Mouse (Mus musculus): ENCODE results near the gene Rab11fip5. TPM values are rescaled to one million over a fixed set of nuclear protein-coding genes. Genes with fewer than 3 reads are reported as not detected.

Rab11fip5 gene
- polyA plus RNA-seq, 1 experiment from 2014 or later = 4.5 TPM

DNA sequence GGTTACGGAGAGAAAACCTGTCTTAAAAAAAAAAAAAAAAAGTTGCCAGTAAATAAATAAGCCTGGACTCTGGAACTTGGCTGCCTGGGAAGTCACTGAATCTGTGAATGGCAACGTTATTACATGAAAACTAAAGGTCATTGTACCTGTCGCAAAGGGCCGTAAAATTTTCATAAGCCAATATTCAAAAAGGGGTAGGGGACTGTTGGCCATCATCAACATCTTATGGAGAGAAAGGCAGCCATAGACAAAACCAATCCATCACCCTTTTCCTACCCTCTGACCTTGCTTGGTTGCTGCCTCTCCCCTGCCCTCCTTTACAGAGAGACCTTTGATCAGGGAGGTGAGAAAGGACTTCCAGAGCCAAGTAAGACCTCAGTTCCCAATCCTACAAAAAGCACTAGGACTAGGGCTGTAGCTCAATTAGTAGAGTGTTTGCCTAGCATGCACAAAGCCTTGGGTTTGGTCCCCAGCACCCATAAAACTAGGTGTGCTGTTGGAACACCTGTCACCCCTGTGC lies 44.7 kb downstream of the Rab11fip5 start:
- 0 out of 2 replicates have a peak, but pooled peaks cover 5% of the 10 kb centered on the region for H3K4me1 ChIP-seq (replicated peaks; ENCODE audit: control insufficient read depth, insufficient read depth, low read length)
- no peak overlapping the region for H3K4me2 ChIP-seq (ENCODE audit: low read depth, low read length, severe bottlenecking)
- no peak overlapping the region for H3K27ac ChIP-seq (ENCODE audit: low read depth, low read length)
- H3K9ac ChIP-seq (ENCODE audit: low read length) = no peak overlapping the region
- no peaks in the 10 kb centered on the region for H3K9me3 ChIP-seq (ENCODE audit: control insufficient read depth, low read length)
- 92% methylated on average over 4 of the region's 4 CpGs for WGBS
- H3K36me3 ChIP-seq (ENCODE audit: control insufficient read depth, insufficient read depth, low read length) = no peaks in the 10 kb centered on the region
- no peak overlapping the region for H3K4me3 ChIP-seq (ENCODE audit: low read depth, low read length)
- DNase-seq (ENCODE audit: low spot score) (no peak), ATAC-seq (replicated peaks; ENCODE audit: low FRiP score) (no peak)
- no peaks in the 10 kb centered on the region for H3K27me3 ChIP-seq (ENCODE audit: control insufficient read depth, insufficient read depth, low read length)

DNA sequence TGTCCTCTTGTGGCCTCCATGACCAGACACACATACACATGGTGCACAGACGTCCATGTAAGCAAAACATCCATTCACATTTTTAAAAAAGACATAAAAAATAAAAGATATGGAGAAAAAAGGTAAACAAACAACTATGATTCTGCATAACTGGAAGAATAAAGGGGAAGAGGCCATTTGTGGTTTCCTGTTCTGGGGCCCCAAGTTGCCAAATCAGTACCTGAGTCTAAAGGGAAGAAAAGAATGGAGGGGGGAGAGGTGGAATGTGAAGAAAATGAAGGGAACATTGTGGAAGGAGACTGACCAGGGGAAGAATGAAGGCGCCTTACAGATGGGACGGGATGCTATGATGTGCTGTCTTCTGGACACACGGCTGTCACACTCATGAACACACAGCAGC lies 47.9 kb downstream of the Rab11fip5 start:
- DNase-seq (ENCODE audit: low spot score) (no peak), ATAC-seq (replicated peaks; ENCODE audit: low FRiP score) (no peak)
- H3K4me3 ChIP-seq (ENCODE audit: low read depth, low read length) = no peak overlapping the region
- 0 out of 2 replicates have a peak, but pooled peaks cover 2% of the 10 kb centered on the region for H3K4me1 ChIP-seq (replicated peaks; ENCODE audit: control insufficient read depth, insufficient read depth, low read length)
- H3K4me2 ChIP-seq (ENCODE audit: low read depth, low read length, severe bottlenecking) = no peak overlapping the region
- no peak overlapping the region for H3K27ac ChIP-seq (ENCODE audit: low read depth, low read length)
- H3K9me3 ChIP-seq (ENCODE audit: control insufficient read depth, low read length) = no peaks in the 10 kb centered on the region
- no peak overlapping the region for H3K9ac ChIP-seq (ENCODE audit: low read length)
- no peaks in the 10 kb centered on the region for H3K36me3 ChIP-seq (ENCODE audit: control insufficient read depth, insufficient read depth, low read length)
- 92% methylated on average over 4 of the region's 4 CpGs for WGBS
- no peaks in the 10 kb centered on the region for H3K27me3 ChIP-seq (ENCODE audit: control insufficient read depth, insufficient read depth, low read length)

DNA sequence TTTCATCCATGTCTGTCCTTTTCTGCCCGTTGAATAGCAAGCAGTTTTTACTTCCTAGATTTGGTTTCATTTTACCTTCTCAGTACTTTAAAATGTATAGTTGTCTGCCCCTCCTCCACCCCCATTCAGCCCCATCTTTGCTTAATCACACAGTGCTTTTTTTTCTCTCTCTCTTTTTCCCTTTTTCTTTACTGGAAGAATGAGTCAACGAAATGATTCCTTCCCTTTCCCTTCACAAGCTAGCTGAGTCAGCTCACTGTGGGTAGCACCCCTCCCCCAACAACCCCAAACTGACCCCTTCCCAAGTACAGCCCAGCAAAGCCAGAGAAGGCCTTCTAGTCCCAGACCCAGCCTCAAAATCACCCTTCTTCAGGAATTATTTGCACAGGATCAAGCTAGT lies 49.3 kb downstream of the Rab11fip5 start:
- Histone ChIP-seq H3K9ac (ENCODE audit: low read length) (no peak overlapping the region), H3K4me1 (replicated peaks; ENCODE audit: control insufficient read depth, insufficient read depth, low read length) (peaks cover 7% of the 10 kb centered on the region; the same call in 1 of the 2 replicates), H3K4me2 (ENCODE audit: low read depth, low read length, severe bottlenecking) (no peak overlapping the region), H3K27me3 (ENCODE audit: control insufficient read depth, insufficient read depth, low read length) (no peaks in the 10 kb centered on the region), H3K9me3 (ENCODE audit: control insufficient read depth, low read length) (no peaks in the 10 kb centered on the region), H3K36me3 (ENCODE audit: control insufficient read depth, insufficient read depth, low read length) (no peaks in the 10 kb centered on the region), H3K4me3 (ENCODE audit: low read depth, low read length) (no peak overlapping the region), H3K27ac (ENCODE audit: low read depth, low read length) (no peak overlapping the region)
- no peak for ATAC-seq (replicated peaks; ENCODE audit: low FRiP score)
- 39% methylated on average over 2 of the region's 2 CpGs for WGBS
- no peak for DNase-seq (ENCODE audit: low spot score)

DNA sequence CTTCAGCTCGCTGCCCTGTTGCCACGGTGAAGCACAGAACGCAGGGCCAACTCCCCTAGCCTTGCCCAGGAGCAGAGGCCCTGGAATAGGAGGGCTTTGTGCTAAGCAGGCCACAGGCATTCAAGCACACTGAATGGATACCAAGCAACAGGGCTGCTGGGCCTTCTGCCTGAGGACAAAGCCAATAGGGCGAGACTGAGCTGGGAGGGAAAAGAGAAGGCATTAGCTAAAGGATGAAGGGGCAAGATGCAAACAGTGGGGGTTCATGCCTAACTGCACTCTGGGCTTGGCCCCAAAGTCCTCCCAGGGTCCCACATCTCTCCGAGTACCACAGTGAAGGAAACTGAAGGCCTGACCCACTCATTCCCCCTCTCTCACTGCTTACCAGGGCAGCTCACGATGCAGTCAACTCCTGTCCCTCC lies 54.0 kb downstream of the Rab11fip5 start:
- peaks cover 8% of the 10 kb centered on the region; the same call in 1 of the 2 replicates for H3K4me1 ChIP-seq (replicated peaks; ENCODE audit: control insufficient read depth, insufficient read depth, low read length)
- H3K9me3 ChIP-seq (ENCODE audit: control insufficient read depth, low read length) = no peaks in the 10 kb centered on the region
- no peaks in the 10 kb centered on the region; the same call in 1 of the 2 replicates for H3K36me3 ChIP-seq (ENCODE audit: control insufficient read depth, insufficient read depth, low read length)
- peak; percentile 73 for DNase-seq (ENCODE audit: low spot score)
- H3K9ac ChIP-seq (ENCODE audit: low read length) = peak overlapping the region; percentile 47
- H3K27me3 ChIP-seq (ENCODE audit: control insufficient read depth, insufficient read depth, low read length) = no peaks in the 10 kb centered on the region
- H3K27ac ChIP-seq (ENCODE audit: low read depth, low read length) = peak overlapping the region; percentile 81
- peak; percentile 89 for ATAC-seq (replicated peaks; ENCODE audit: low FRiP score)
- 22% methylated on average over 6 of the region's 6 CpGs for WGBS
- H3K4me3 ChIP-seq (ENCODE audit: low read depth, low read length) = no peak overlapping the region
- H3K4me2 ChIP-seq (ENCODE audit: low read depth, low read length, severe bottlenecking) = no peak overlapping the region

DNA sequence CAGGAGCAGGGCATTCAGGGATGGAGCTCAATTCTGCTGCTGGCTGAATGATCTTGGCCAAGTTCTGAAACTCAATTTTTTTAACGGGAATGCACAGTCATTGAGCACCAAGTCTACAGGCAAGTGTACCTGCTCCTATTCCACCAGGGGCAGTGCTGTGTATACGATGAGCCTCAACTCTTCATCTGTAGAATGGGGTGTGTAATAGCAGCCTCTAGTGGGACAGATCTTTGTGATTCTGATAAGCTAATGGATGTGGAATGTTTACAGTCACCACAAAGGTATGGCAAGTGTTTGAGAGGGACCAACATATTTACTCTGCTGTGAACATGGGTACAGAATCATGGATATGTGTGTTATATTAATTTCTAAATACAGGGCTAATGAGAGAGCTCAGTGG lies 58.2 kb downstream of the Rab11fip5 start:
- H3K9ac ChIP-seq (ENCODE audit: low read length) = no peak overlapping the region
- H3K27me3 ChIP-seq (ENCODE audit: control insufficient read depth, insufficient read depth, low read length) = no peaks in the 10 kb centered on the region
- WGBS = 85% methylated on average over 2 of the region's 2 CpGs
- DNase-seq (ENCODE audit: low spot score) (no peak), ATAC-seq (replicated peaks; ENCODE audit: low FRiP score) (no peak)
- H3K4me3 ChIP-seq (ENCODE audit: low read depth, low read length) = no peak overlapping the region
- H3K4me2 ChIP-seq (ENCODE audit: low read depth, low read length, severe bottlenecking) = no peak overlapping the region
- no peak overlapping the region for H3K27ac ChIP-seq (ENCODE audit: low read depth, low read length)
- no peaks in the 10 kb centered on the region; the same call in 1 of the 2 replicates for H3K36me3 ChIP-seq (ENCODE audit: control insufficient read depth, insufficient read depth, low read length)
- H3K4me1 ChIP-seq (replicated peaks; ENCODE audit: control insufficient read depth, insufficient read depth, low read length) = peaks cover 14% of the 10 kb centered on the region; the same call in 1 of the 2 replicates
- no peaks in the 10 kb centered on the region for H3K9me3 ChIP-seq (ENCODE audit: control insufficient read depth, low read length)

DNA sequence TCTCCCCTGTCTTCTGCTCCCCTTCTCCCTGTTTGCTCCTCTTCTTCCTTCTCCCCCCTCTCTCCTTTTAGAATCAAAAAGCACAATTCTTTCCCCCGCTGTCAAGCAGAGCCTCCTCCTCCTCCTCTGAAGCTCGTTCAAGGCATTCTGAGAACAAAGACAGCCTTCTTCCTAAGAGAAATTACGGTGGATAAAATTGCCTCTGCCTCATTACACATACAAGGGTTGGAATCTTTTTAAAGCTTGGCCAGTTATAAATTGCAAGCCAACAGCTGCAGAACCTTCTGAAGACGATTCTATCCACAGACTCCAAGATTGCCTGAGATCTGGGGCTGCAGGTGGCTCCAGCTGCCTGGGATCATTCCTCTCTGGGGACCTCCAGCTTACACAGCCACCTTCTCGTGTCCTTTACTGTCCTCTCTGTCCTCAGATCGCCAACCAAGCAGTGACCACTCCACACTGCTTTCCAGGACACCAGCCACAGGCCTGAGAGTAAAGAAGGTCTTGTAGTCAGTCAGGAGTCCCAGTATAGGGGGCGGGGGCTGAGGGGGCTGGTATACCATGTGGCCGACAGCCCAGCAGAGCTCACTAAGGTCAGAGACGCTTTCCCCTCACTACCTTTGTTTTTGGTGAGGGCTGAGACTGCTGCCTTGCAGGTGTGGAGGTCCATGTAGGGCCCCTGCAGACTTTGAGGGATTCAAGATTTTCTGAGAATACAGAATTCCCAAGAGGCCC lies 60.2 kb downstream of the Rab11fip5 start:
- Histone ChIP-seq H3K27ac (ENCODE audit: low read depth, low read length) (peak overlapping the region; percentile 79), H3K4me3 (ENCODE audit: low read depth, low read length) (no peak overlapping the region), H3K4me1 (replicated peaks; ENCODE audit: control insufficient read depth, insufficient read depth, low read length) (peaks cover 8% of the 10 kb centered on the region; the same call in 1 of the 2 replicates), H3K27me3 (ENCODE audit: control insufficient read depth, insufficient read depth, low read length) (no peaks in the 10 kb centered on the region), H3K9ac (ENCODE audit: low read length) (peak overlapping the region; percentile 33), H3K9me3 (ENCODE audit: control insufficient read depth, low read length) (no peaks in the 10 kb centered on the region), H3K36me3 (ENCODE audit: control insufficient read depth, insufficient read depth, low read length) (no peaks in the 10 kb centered on the region; the same call in 1 of the 2 replicates), H3K4me2 (ENCODE audit: low read depth, low read length, severe bottlenecking) (no peak overlapping the region)
- DNase-seq (ENCODE audit: low spot score) (no peak), ATAC-seq (replicated peaks; ENCODE audit: low FRiP score) (no peak)
- 45% methylated on average over 9 of the region's 9 CpGs for WGBS

DNA sequence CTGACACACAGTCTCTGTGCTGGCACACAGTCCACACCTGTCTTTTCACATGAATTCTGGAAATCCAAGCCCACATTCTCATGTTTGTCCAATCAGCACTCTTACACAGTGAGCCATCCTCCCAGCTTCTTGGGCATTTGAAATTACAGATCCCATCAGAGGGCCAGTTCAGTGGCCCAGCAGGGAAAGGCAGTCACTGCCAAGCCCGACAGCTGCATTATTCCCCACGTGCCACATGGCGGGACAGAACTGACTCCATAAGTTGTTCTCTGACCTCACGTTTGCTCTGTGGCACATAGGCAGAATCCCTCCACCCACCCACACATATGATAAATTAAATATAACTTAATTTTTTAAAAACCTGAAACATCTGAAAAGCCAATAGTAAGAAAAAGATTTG lies 66.5 kb downstream of the Rab11fip5 start:
- Histone ChIP-seq H3K4me3 (ENCODE audit: low read depth, low read length) (no peak overlapping the region), H3K4me1 (replicated peaks; ENCODE audit: control insufficient read depth, insufficient read depth, low read length) (no peaks in the 10 kb centered on the region; the same call in 1 of the 2 replicates)

DNA sequence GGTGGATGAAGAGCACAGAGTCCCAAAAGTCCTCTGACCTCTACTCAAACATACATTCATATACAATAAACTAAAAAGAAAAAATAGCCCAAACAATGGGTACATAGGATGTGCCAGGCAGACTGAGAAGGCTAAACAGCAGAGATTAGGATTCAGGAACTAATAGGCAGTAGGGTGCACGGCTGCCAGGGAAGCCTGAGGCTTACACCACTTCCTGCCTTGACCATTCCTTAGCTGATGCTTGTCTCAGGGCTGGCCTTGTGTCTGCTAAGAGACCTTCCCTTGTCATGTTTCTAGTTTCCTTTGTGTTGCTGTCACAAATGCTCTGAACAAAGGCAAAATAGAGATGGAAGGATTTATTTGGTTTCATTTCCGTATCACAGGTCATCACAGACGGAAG lies 68.1 kb downstream of the Rab11fip5 start:
- DNase-seq (ENCODE audit: low spot score) (no peak), ATAC-seq (replicated peaks; ENCODE audit: low FRiP score) (no peak)
- no peak overlapping the region for H3K4me3 ChIP-seq (ENCODE audit: low read depth, low read length)
- peaks cover 3% of the 10 kb centered on the region; the same call in 1 of the 2 replicates for H3K4me1 ChIP-seq (replicated peaks; ENCODE audit: control insufficient read depth, insufficient read depth, low read length)
- H3K4me2 ChIP-seq (ENCODE audit: low read depth, low read length, severe bottlenecking) = no peak overlapping the region
- H3K27ac ChIP-seq (ENCODE audit: low read depth, low read length) = no peak overlapping the region
- H3K36me3 ChIP-seq (ENCODE audit: control insufficient read depth, insufficient read depth, low read length) = no peaks in the 10 kb centered on the region
- no peaks in the 10 kb centered on the region for H3K27me3 ChIP-seq (ENCODE audit: control insufficient read depth, insufficient read depth, low read length)
- WGBS = 85% methylated on average over 3 of the region's 3 CpGs
- no peak overlapping the region for H3K9ac ChIP-seq (ENCODE audit: low read length)
- no peaks in the 10 kb centered on the region for H3K9me3 ChIP-seq (ENCODE audit: control insufficient read depth, low read length)

More for the DNA sequence above, 66.5 kb downstream of the Rab11fip5 start:
- H3K27ac ChIP-seq (ENCODE audit: low read depth, low read length) = no peak overlapping the region
- no peaks in the 10 kb centered on the region for H3K27me3 ChIP-seq (ENCODE audit: control insufficient read depth, insufficient read depth, low read length)
- no peak overlapping the region for H3K9ac ChIP-seq (ENCODE audit: low read length)
- no peak overlapping the region for H3K4me2 ChIP-seq (ENCODE audit: low read depth, low read length, severe bottlenecking)
- 93% methylated on average over 4 of the region's 4 CpGs for WGBS
- DNase-seq (ENCODE audit: low spot score) = no peak
- no peaks in the 10 kb centered on the region for H3K9me3 ChIP-seq (ENCODE audit: control insufficient read depth, low read length)
- no peak for ATAC-seq (replicated peaks; ENCODE audit: low FRiP score)
- no peaks in the 10 kb centered on the region for H3K36me3 ChIP-seq (ENCODE audit: control insufficient read depth, insufficient read depth, low read length)

Data from forebrain, embryonic 11.5 days (tissue).